ENCODE assay signal across 10 mouse cellular contexts in genomic region chr5:27292236-27292635, GRCm38 (mm10).
DNase-seq lines count a peak whose midpoint lies in the region.
"Had no signal": no experiment of that assay in that cellular context is flagged by ENCODE, and none has a peak within 500 bp of the region (broad histone marks: within the 10 kb centered on the region; RNA-seq: fewer than 3 reads in every experiment).

No protein-coding gene starts in this region.

- intact Hi-C loops in left cerebral cortex, postnatal 4 days (cut with DNase I): no loop called here
- intact Hi-C loops in left cerebral cortex, postnatal 25 days (cut with DNase I): no loop called here

- DNase-seq in cerebellum, postnatal 14 days: peak; percentile 65 to 75
- DNase-seq in cerebellum, adult 9-10 months: no peak
- peak; percentile 24 for DNase-seq in left cerebral cortex, postnatal 4 days
- DNase-seq in left cerebral cortex, postnatal 25 days (ENCODE audit: low spot score in 2 of 2): no peak
- no peak for DNase-seq in heart, adult 11 months
- DNase-seq: adrenal gland, adult 2 months; adrenal gland, postnatal 10 days; adrenal gland, postnatal 25 days; cerebellum, adult 11-12 months; forebrain, postnatal 0 days had no signal

Comparison
In these comparisons a context has a peak if more than half of its experiments do, and no peak if none do; other contexts are left out.
1. DNase-seq: peak in cerebellum, postnatal 14 days (2 of 2) and left cerebral cortex, postnatal 4 days (single experiment); none in cerebellum, adult 9-10 months (single experiment), left cerebral cortex, postnatal 25 days (0 of 2) and heart, adult 11 months (single experiment).